Mouse (Mus musculus) adrenal gland, postnatal 25 days (tissue): ENCODE measurements around the gene Kdm6b. TPM values are rescaled to one million over a fixed set of nuclear protein-coding genes. Genes with fewer than 3 reads are reported as not detected.

Experiments
- DNase-seq: peaks from one replicate; pipeline ENCODE4 v3.0.0; 2021; ENCODE audit warnings: mixed read lengths
- total RNA-seq: library from RNA; stranded (reverse); gene quantifications from 2 replicates; pipeline ENCODE4 v1.2.3, GENCODE M21; 2021

The Kdm6b gene
- total RNA-seq, 1 experiment from 2014 or later, result 45.1 TPM

GRCm38 (mm10) chr11:69419443-69419812 is 6.0 kb upstream of the Kdm6b start:
- DNase-seq, result no peak

GRCm38 (mm10) chr11:69418481-69419442 is 5.3 kb upstream of the Kdm6b start:
- DNase-seq, result peak; percentile 90

- peak; percentile 97 for DNase-seq
These were observed 4.2 kb upstream of the Kdm6b start for GRCm38 (mm10) chr11:69417449-69418384.

DNA sequence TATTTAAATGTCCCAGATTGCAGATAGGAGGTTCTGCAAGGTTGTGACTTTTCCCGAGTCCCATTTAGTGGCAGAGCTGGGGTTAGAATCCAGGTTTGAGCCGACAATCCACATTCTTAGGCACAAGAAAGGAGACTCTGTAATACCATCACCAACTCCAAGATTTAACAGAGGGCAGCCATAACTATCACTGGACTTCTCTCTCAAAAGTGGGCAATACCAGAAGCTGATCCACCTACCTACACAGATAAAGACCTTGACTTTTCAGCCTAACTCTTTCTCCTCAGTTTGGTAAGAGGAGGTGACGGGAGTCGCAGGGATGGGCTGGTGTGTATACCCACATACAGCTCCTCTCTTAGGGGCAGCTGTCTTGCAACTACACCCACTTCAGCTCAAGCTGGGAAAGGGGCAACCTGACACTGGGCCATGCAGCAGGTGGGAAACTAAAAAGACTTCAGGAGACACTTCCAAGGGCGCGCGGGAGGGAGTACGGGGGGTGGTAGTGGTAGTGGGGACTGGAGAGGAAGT is 3.5 kb upstream of the Kdm6b start:
- DNase-seq, result no peak

GRCm38 (mm10) chr11:69416509-69416908 is 3.0 kb upstream of the Kdm6b start:
- DNase-seq, result no peak

- peak; percentile 59 for DNase-seq
These were observed 2.4 kb upstream of the Kdm6b start for GRCm38 (mm10) chr11:69415668-69416451.

- peak; percentile 66 for DNase-seq
These were observed 1.8 kb upstream of the Kdm6b start for GRCm38 (mm10) chr11:69415327-69415667.

GRCm38 (mm10) chr11:69414421-69415326 is 1.2 kb upstream of the Kdm6b start:
- no peak for DNase-seq

- no peak for DNase-seq
These were observed 927 bp downstream of the Kdm6b start for GRCm38 (mm10) chr11:69412548-69412947.

- DNase-seq, result peak; percentile 92
These were observed 1.8 kb downstream of the Kdm6b start for GRCm38 (mm10) chr11:69411538-69412203.

- peak; percentile 95 for DNase-seq
These were observed 2.4 kb downstream of the Kdm6b start for GRCm38 (mm10) chr11:69411073-69411535.

DNA sequence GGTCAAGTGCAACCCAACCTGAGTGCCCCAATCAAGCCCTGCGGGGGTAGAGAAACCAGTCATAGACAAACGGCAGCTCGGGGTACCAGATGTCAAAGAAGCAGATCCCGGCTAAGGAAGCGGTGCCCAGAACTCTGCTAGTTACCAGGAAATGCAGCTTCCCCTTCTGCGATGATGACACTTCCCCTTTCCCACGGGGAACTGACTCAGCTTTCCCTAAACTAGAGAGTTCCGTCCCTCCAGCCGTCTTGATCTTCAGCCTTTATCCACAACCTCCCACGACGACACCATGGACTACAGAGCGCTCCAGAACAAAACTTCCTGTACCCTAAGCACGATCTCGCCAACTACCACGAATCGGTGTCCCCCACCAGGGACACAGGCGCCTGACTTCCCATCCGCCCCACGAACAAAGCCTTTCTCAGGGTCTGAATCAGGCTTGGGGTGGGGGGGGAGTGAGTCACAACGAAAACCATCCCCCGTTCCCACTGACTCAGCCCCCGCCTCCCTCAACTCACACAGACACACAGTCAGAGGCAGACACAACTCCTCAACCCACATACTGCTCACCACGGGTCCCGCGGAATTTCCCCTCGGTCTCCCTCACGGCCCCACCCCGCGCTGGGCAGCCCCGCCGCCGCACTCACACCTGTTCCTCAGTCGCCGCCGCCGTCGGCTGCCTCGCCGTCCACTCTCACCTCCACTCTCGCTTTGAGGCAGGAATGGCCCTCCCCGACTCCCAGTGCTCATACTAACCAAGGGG is 3.0 kb downstream of the Kdm6b start:
- DNase-seq, result peak; percentile 72

- DNase-seq, result peak; percentile 47
These were observed 3.5 kb downstream of the Kdm6b start for GRCm38 (mm10) chr11:69410045-69410309.

DNA sequence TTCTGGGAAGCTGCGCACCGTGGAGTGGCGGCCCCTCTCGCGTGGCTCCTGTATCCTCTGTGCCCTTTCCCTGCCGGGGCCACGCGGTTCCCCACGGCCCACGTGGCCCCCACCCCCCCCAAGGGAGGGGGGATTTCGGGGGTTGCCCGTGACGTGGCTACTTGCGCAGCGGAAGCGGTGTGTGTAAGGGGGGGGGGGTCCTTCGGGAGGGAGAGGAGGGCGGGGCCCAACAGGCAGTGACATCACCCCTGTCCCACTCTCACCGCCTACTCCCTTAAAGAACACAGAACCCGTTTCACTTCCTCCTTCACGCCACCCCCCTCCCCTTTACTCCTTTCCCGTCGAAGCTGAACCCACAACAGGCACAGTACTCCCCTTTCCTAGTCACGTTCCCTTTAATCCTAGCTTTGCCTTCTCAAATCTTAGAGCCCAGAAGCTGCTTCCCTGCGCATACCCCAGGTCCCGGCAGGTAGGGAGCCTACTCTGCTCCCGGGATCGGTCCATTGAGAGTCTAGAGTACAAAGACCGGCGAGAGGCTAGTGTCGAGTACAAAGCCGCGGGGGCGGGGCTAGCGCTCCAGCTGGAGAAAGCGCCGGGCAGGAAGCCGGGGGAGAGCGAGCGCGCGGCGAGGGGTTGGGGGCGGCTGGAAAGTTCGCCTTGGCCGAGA is 4.0 kb downstream of the Kdm6b start:
- DNase-seq, result peak; percentile 86

DNA sequence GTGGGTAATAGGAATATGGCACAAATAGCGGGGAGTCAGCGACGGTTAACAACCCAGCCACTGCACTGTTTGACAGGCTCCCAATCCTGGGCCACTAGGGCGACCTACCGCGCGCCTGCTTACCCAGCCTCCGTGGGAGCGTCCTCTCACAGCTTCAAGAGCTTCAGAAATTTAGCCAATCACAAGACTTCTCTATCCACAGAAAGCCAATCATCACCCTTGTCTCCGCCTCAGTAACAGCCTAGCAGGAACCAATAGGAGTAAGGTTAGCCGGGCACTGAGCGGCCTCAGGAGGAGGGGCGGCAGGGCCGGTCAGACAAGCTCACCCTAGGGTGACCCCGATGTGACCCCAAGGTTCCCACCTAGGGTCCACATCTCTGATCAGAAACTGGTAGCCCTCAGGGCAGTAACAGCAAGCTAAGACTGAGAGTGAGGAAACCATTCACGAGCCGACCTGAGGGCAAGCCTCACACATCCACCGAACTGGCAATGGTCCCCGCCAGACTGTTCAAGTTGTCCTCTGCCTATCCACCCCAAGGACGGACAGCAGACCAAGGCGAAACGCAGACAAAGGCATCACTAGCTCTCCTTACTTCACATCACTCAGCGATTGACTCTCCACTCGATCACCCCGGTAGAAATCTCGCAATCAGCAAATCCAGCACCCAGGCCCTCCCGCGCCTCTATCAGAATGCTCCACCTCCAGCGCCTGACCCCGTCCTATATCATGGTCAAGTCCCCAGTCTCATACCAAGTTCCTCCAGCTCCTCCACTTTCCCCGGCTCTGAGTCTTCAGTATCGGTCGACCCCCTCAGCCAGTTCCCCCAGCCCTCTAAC is 4.7 kb downstream of the Kdm6b start:
- DNase-seq, result peak; percentile 73

DNA sequence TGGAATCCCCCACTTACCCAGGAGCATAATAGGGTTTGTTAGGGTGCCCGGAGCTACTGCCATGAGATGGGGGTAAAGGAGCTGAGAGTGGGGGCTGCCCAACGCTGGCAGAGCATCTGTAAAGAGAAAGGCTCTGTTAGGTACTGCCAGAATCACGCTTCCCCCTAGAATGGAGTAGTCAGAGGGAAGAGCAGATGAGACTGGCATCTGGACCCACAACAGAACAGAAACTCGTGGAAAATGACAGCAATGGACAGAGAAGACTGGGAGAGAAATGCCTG is 5.8 kb downstream of the Kdm6b start:
- no peak for DNase-seq

GRCm38 (mm10) chr11:69406867-69407723 is 6.4 kb downstream of the Kdm6b start:
- DNase-seq, result no peak
